Mouse (Mus musculus): ENCODE results near the gene Dchs2. TPM values are rescaled to one million over a fixed set of nuclear protein-coding genes. Genes with fewer than 3 reads are reported as not detected.

The Dchs2 gene
- polyA plus RNA-seq, 1 experiment from 2014 or later, result 0.03 TPM

DNA sequence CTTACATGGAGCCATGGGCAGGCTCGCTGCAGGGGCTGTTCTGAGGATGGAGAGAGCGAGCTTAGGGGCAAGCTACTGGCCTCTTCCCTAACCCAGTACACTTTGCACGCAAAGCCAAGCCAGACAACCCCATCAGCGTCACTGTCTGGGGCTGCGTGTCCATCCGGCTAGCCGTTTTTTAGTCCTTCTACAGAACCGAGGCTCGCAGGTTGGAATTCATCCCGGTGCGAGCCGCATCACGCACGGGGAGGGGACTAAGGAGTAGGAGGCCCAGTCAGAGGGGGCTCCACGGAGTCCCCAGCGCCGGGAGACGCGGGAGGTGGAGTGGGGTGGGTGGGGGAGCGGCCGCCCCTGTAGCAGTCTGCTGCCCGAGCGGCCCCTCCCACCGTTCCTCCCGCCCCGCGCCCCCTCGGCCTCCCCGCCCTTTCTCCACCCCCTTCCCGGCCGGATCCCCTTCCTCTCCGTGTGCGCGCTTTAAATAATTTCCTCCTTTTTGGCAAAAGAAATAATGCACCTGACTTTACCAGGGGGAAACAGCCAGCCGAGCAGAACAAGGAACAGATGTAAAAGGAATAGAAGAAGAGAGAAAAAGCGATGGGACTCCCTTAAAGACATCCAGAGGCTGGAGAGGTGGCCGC is 541 bp upstream of the Dchs2 start:
- peaks cover 25% of the 10 kb centered on the region; the same call in 1 of the 2 replicates for H3K4me1 ChIP-seq (replicated peaks; ENCODE audit: insufficient read depth, low read length)
- H3K36me3 ChIP-seq (ENCODE audit: insufficient read depth, low read length), result no peaks in the 10 kb centered on the region
- H3K4me3 ChIP-seq (replicated peaks; ENCODE audit: low read depth, low read length), result peak overlapping the region; percentile 54
- ATAC-seq (replicated peaks; ENCODE audit: low FRiP score, low read depth) (peak; percentile 57; the same call in 1 of the 2 replicates), DNase-seq (ENCODE audit: low spot score) (peak; percentile 14)
- H3K27ac ChIP-seq, result no peak overlapping the region
- no peak for TF ChIP-seq CTCF (IDR thresholded peaks at IDR 0.05; ENCODE audit: low read depth)
- no peaks in the 10 kb centered on the region for H3K9me3 ChIP-seq (replicated peaks; ENCODE audit: low read length)
- H3K9ac ChIP-seq (ENCODE audit: low read depth, low read length), result 0 out of 2 replicates have a peak overlapping the region, but pooled peaks have one; percentile 27
- under 1% methylated on average over 34 of the region's 37 CpGs for WGBS
- peak overlapping the region; percentile 95 for H3K4me2 ChIP-seq (ENCODE audit: low read length)
- peaks cover 46% of the 10 kb centered on the region for H3K27me3 ChIP-seq (ENCODE audit: insufficient read depth, low read length)

DNA sequence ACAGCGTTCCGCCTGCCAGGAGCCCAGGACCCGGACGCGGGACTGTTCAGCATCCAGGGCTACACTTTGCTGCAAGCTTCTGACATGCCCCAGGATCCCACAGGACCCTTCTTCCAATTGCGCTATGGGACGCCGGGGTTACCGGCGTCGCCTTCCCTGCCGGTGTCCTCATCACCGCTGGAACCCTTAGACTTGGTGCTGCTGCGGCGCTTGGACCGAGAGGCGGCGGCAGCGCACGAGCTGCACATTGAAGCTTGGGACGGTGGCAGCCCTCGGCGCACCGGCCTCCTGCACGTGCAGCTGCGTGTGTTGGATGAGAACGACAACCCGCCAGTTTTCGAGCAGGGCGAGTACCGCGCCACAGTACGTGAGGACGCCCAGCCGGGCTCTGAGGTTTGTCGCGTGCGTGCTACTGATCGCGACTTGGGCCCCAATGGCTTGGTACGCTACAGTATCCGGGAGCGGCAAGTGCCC is 738 bp downstream of the Dchs2 start:
- Histone ChIP-seq H3K4me1 (replicated peaks; ENCODE audit: insufficient read depth, low read length) (peaks cover 25% of the 10 kb centered on the region; the same call in 1 of the 2 replicates), H3K9ac (ENCODE audit: low read depth, low read length) (peak overlapping the region; percentile 13; the same call in 1 of the 2 replicates), H3K36me3 (ENCODE audit: insufficient read depth, low read length) (no peaks in the 10 kb centered on the region), H3K27ac (no peak overlapping the region), H3K9me3 (replicated peaks; ENCODE audit: low read length) (no peaks in the 10 kb centered on the region), H3K4me2 (ENCODE audit: low read length) (peak overlapping the region; percentile 95), H3K4me3 (replicated peaks; ENCODE audit: low read depth, low read length) (peak overlapping the region; percentile 54), H3K27me3 (ENCODE audit: insufficient read depth, low read length) (peaks cover 46% of the 10 kb centered on the region)
- under 1% methylated on average over 42 of the region's 43 CpGs for WGBS
- DNase-seq (ENCODE audit: low spot score) (peak; percentile 11), ATAC-seq (replicated peaks; ENCODE audit: low FRiP score, low read depth) (no peak)
- no peak for TF ChIP-seq CTCF (IDR thresholded peaks at IDR 0.05; ENCODE audit: low read depth)

GRCm38 (mm10) chr3:83129151-83129550 is 1.4 kb downstream of the Dchs2 start:
- Histone ChIP-seq H3K4me2 (ENCODE audit: low read length) (peak overlapping the region; percentile 95), H3K9ac (ENCODE audit: low read depth, low read length) (peak overlapping the region; percentile 13; the same call in 1 of the 2 replicates), H3K4me1 (replicated peaks; ENCODE audit: insufficient read depth, low read length) (peaks cover 25% of the 10 kb centered on the region; the same call in 1 of the 2 replicates), H3K36me3 (ENCODE audit: insufficient read depth, low read length) (no peaks in the 10 kb centered on the region), H3K27ac (no peak overlapping the region), H3K4me3 (replicated peaks; ENCODE audit: low read depth, low read length) (peak overlapping the region; percentile 54), H3K27me3 (ENCODE audit: insufficient read depth, low read length) (peaks cover 46% of the 10 kb centered on the region), H3K9me3 (replicated peaks; ENCODE audit: low read length) (no peaks in the 10 kb centered on the region)
- WGBS, result 5% methylated on average over 22 of the region's 22 CpGs
- ATAC-seq (replicated peaks; ENCODE audit: low FRiP score, low read depth) (no peak; the same call in 1 of the 2 replicates), DNase-seq (ENCODE audit: low spot score) (no peak)
- no peak for TF ChIP-seq CTCF (IDR thresholded peaks at IDR 0.05; ENCODE audit: low read depth)

DNA sequence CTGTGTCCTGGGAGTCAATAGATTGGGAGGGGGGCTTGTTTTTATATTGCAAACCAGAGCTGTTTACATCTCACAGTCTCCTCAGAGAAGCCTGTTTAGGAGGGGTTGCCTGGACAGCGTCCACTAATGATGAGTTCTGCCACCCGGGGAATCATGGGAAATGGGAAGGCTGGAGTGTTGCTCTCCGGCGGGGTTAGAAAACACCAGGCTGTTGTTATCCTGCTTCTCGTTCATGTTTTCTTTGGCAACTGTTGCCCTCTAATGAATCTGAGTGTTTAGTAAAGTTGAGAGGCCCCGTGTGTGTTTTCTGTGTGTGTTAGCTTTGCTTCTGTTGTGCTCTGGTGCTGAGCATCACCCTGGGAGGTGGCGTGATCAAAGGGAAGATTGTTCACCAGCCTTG is 8.7 kb downstream of the Dchs2 start:
- no peaks in the 10 kb centered on the region; the same call in 1 of the 2 replicates for H3K27me3 ChIP-seq (ENCODE audit: insufficient read depth, low read length)
- no peak overlapping the region for H3K27ac ChIP-seq
- no peak overlapping the region for H3K4me2 ChIP-seq (ENCODE audit: low read length)
- no peaks in the 10 kb centered on the region for H3K36me3 ChIP-seq (ENCODE audit: insufficient read depth, low read length)
- no peaks in the 10 kb centered on the region for H3K4me1 ChIP-seq (replicated peaks; ENCODE audit: insufficient read depth, low read length)
- no peaks in the 10 kb centered on the region for H3K9me3 ChIP-seq (replicated peaks; ENCODE audit: low read length)
- no peak overlapping the region for H3K9ac ChIP-seq (ENCODE audit: low read depth, low read length)
- WGBS, result 33% methylated on average over 7 of the region's 7 CpGs
- DNase-seq (ENCODE audit: low spot score) (peak; percentile 74), ATAC-seq (replicated peaks; ENCODE audit: low FRiP score, low read depth) (no peak)
- no peak for TF ChIP-seq CTCF (IDR thresholded peaks at IDR 0.05; ENCODE audit: low read depth)
- H3K4me3 ChIP-seq (replicated peaks; ENCODE audit: low read depth, low read length), result no peak overlapping the region

- 75% methylated on average over 2 of the region's 2 CpGs for WGBS
- Histone ChIP-seq H3K27ac (no peak overlapping the region), H3K4me2 (ENCODE audit: low read length) (no peak overlapping the region), H3K9ac (ENCODE audit: low read depth, low read length) (no peak overlapping the region), H3K9me3 (replicated peaks; ENCODE audit: low read length) (no peaks in the 10 kb centered on the region), H3K36me3 (ENCODE audit: insufficient read depth, low read length) (no peaks in the 10 kb centered on the region), H3K27me3 (ENCODE audit: insufficient read depth, low read length) (no peaks in the 10 kb centered on the region), H3K4me3 (replicated peaks; ENCODE audit: low read depth, low read length) (no peak overlapping the region), H3K4me1 (replicated peaks; ENCODE audit: insufficient read depth, low read length) (no peaks in the 10 kb centered on the region)
- no peak for TF ChIP-seq CTCF (IDR thresholded peaks at IDR 0.05; ENCODE audit: low read depth)
- DNase-seq (ENCODE audit: low spot score) (no peak), ATAC-seq (replicated peaks; ENCODE audit: low FRiP score, low read depth) (no peak)
Measured at GRCm38 (mm10) chr3:83138820-83139219, 11.1 kb downstream of the Dchs2 start.

GRCm38 (mm10) chr3:83145610-83146009 is 17.9 kb downstream of the Dchs2 start:
- Histone ChIP-seq H3K9ac (ENCODE audit: low read depth, low read length) (no peak overlapping the region), H3K4me1 (replicated peaks; ENCODE audit: insufficient read depth, low read length) (no peaks in the 10 kb centered on the region), H3K36me3 (ENCODE audit: insufficient read depth, low read length) (no peaks in the 10 kb centered on the region), H3K4me3 (replicated peaks; ENCODE audit: low read depth, low read length) (no peak overlapping the region), H3K9me3 (replicated peaks; ENCODE audit: low read length) (no peaks in the 10 kb centered on the region), H3K27me3 (ENCODE audit: insufficient read depth, low read length) (no peaks in the 10 kb centered on the region), H3K4me2 (ENCODE audit: low read length) (no peak overlapping the region), H3K27ac (no peak overlapping the region)
- 45% methylated on average over 3 of the region's 3 CpGs for WGBS
- TF ChIP-seq CTCF (IDR thresholded peaks at IDR 0.05; ENCODE audit: low read depth), result no peak
- ATAC-seq (replicated peaks; ENCODE audit: low FRiP score, low read depth) (no peak), DNase-seq (ENCODE audit: low spot score) (peak; percentile 44)

Data from kidney, postnatal 0 days (tissue).